Mouse (Mus musculus) heart, embryonic 16.5 days (tissue): ENCODE measurements at regions not wholly inside any gene's neighbourhood (a gene's known extent, or its start where the extent isn't known, plus 50 kb on each side); places are given as distances from the start of the nearest gene placed in this dataset.
A peak's percentile ranks its signal among the peaks of the same experiment; 100 is the strongest.

ENCODE experiments used
- ATAC-seq: fragments of 200-750 bp; cut with Nextera tagmentation; replicated peaks from 2 replicates; pipeline ENCODE4 v1.8.0; 2017; ENCODE audit warnings: moderate number of reproducible peaks; ENCODE audit not compliant: insufficient read depth, low FRiP score; ENCODE audit errors: extremely low read depth
- H3K27ac ChIP-seq: fragments of 300-500 bp; sonication (generic); 2 replicates; pipeline ENCODE4 v1.5.1; 2014; ENCODE audit warnings: mild to moderate bottlenecking, low read length, control low read depth, moderate library complexity
- H3K27me3 ChIP-seq: fragments of 300-500 bp; sonication (generic); 2 replicates; pipeline ENCODE4 v1.6.1; 2014; ENCODE audit warnings: low read length, mixed read lengths; ENCODE audit not compliant: control insufficient read depth, insufficient read depth
- H3K36me3 ChIP-seq: fragments of 300-500 bp; sonication (generic); 2 replicates; pipeline ENCODE4 v1.6.1; 2014; ENCODE audit not compliant: control insufficient read depth, insufficient read depth
- H3K4me1 ChIP-seq: fragments of 300-500 bp; sonication (generic); 2 replicates; pipeline ENCODE4 v1.6.1; 2014; ENCODE audit warnings: low read length, mixed read lengths; ENCODE audit not compliant: control insufficient read depth, insufficient read depth
- H3K4me2 ChIP-seq: fragments of 300-500 bp; sonication (generic); 2 replicates; pipeline ENCODE4 v1.6.1; 2014; ENCODE audit warnings: low read depth, mild to moderate bottlenecking, control low read depth, low read length
- H3K4me3 ChIP-seq: fragments of 300-500 bp; sonication (generic); 2 replicates; pipeline ENCODE4 v1.5.1; 2014; ENCODE audit warnings: mild to moderate bottlenecking, control low read depth, low read length
- H3K9ac ChIP-seq: fragments of 300-500 bp; sonication (generic); 2 replicates; pipeline ENCODE4 v1.6.1; 2014; ENCODE audit warnings: low read length, control low read depth
- H3K9me3 ChIP-seq: fragments of 300-500 bp; sonication (generic); replicated peaks from 2 replicates; pipeline ENCODE4 v1.6.1; 2016; ENCODE audit warnings: low read length; ENCODE audit not compliant: control insufficient read depth
- WGBS: fragments of 180-500 bp; shearing (Covaris S2); extraction: QIAGEN DNeasy Blood & Tissue Kit; methylation state at CpG from one replicate; pipeline ENCODE4 v1.1.7; 2014; 5-methylcytosine and 5-hydroxymethylcytosine counted together

DNA sequence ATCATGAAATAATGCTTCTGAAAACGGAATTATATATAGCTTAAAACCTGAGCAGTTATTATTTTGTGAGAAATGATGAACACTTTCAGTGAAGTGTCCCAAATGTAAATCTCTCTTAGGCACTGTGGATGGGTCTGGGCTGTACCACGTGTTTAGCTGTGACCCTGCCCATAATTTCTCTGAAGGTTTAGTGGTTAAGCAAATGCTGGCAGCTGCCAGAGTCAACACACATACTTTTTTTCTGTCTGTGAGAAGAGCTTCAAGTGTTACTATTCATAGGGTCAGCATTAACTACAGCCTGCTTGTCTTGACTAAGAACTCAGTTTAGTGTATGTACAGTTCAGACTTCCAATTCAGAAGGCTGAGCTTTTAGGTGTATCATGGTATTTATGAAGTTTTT is 126.8 kb upstream of the Rnpc3 start:
- H3K9me3 ChIP-seq: no peaks in the 10 kb centered on the region
- no peaks in the 10 kb centered on the region for H3K4me1 ChIP-seq
- H3K9ac ChIP-seq: no peak overlapping the region
- H3K4me2 ChIP-seq: no peak overlapping the region
- no peaks in the 10 kb centered on the region for H3K36me3 ChIP-seq
- no peaks in the 10 kb centered on the region for H3K27me3 ChIP-seq
- ATAC-seq: peak; percentile 63; the same call in 1 of the 2 replicates
- 31% methylated on average over 2 of the region's 2 CpGs for WGBS
- no peak overlapping the region for H3K27ac ChIP-seq
- H3K4me3 ChIP-seq: no peak overlapping the region
